Mouse (Mus musculus) lung, adult 2 months (tissue): ENCODE results near the gene Gm7029. TPM values are rescaled to one million over a fixed set of nuclear protein-coding genes. Genes with fewer than 3 reads are reported as not detected.
A peak's percentile ranks its signal among the peaks of the same experiment; 100 is the strongest.

Source experiments
- DNase-seq: peaks from one replicate; pipeline ENCODE4 v3.0.0; 2022
- H3K4me1 ChIP-seq: fragments of 200-500 bp; 2 replicates; pipeline ENCODE4 v1.6.1; 2011; ENCODE audit warnings: low read length; ENCODE audit not compliant: control insufficient read depth, insufficient read depth
- H3K4me3 ChIP-seq: fragments of 200-500 bp; replicated peaks from 2 replicates; pipeline ENCODE3; 2011; ENCODE audit warnings: low read depth, mild to moderate bottlenecking, control low read depth, low read length; ENCODE audit errors: extremely low read depth
- CTCF ChIP-seq: fragments of 200-500 bp; IDR thresholded peaks from 2 replicates; pipeline ENCODE4 v1.5.1; 2011; ENCODE audit warnings: mild to moderate bottlenecking, low read length, control low read depth; ENCODE audit not compliant: insufficient read depth
- POLR2A ChIP-seq: fragments of 200-500 bp; IDR thresholded peaks from 2 replicates; pipeline ENCODE4 v1.6.1; 2011; ENCODE audit warnings: low read depth, mild to moderate bottlenecking, control low read depth, low read length, borderline replicate concordance; ENCODE audit errors: extremely low read depth
- WGBS: fragments of 180-500 bp; shearing (Covaris S2); methylation state at CpG from one replicate; pipeline ENCODE4 v1.1.7; 2018; 5-methylcytosine and 5-hydroxymethylcytosine counted together
- polyA plus RNA-seq: library from polyadenylated mRNA; depleted of rRNA; stranded (reverse); fragments of >200 nt; gene quantifications from 2 replicates; pipeline ENCODE4 v1.2.3, GENCODE M21; 2012

The Gm7029 gene
- polyA plus RNA-seq, 1 experiment: not detected

DNA sequence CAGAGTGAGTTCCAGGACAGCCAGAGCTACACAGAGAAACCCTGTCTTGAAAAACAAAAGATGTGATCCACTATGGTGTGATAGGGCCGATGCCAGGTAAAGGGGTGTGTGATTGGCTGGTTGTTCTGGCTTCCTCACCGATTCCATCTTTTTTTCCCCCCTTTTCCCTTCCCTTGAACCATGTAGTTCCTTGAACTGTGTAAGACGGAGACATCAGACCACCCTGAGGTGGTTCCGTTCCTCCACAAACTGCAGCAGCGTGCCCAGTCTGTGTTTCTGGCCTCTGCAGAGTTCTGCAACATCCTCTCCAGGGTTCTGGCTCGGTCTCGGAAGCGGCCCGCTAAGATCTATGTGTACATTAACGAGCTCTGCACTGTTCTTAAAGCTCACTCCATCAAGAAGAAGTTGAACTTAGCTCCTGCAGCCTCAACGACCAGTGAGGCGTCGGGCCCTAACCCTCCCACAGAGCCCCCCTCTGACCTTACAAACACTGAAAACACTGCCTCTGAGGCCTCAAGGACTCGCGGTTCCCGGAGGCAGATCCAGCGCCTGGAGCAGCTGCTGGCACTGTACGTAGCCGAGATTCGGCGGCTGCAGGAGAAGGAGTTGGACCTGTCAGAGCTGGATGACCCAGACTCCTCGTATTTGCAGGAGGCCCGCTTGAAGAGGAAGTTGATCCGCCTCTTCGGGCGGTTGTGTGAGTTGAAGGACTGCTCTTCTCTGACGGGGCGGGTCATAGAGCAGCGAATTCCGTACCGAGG is 37.6 kb downstream of the Gm7029 start:
- Histone ChIP-seq H3K4me1 (peaks cover 2% of the 10 kb centered on the region), H3K4me3 (no peak overlapping the region)
- 82% methylated on average over 31 of the region's 31 CpGs for WGBS
- TF ChIP-seq POLR2A (no peak), CTCF (no peak)
- DNase-seq: no peak

DNA sequence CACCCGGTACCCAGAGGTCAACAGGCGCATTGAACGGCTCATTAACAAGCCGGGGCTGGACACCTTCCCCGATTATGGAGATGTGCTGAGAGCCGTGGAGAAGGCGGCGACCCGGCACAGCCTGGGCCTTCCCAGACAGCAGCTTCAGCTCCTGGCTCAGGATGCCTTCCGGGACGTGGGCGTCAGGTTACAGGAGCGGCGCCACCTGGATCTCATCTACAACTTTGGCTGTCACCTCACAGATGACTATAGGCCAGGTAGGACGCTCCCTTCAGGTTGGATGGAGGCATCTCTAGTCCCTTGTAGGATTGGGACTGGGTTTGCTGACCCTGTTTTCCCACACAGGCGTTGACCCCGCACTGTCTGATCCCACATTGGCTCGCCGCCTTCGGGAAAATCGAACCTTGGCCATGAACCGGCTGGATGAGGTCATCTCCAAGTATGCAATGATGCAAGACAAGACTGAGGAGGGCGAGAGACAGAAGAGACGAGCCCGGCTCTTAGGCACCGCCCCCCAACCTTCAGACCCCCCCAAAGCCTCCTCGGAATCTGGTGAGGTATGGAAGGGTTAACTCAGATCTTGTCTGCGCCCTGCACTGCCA is 38.3 kb downstream of the Gm7029 start:
- Histone ChIP-seq H3K4me3 (no peak overlapping the region), H3K4me1 (peaks cover 5% of the 10 kb centered on the region)
- WGBS: 86% methylated on average over 28 of the region's 28 CpGs
- no peak for TF ChIP-seq POLR2A
- no peak for TF ChIP-seq CTCF
- DNase-seq: no peak

DNA sequence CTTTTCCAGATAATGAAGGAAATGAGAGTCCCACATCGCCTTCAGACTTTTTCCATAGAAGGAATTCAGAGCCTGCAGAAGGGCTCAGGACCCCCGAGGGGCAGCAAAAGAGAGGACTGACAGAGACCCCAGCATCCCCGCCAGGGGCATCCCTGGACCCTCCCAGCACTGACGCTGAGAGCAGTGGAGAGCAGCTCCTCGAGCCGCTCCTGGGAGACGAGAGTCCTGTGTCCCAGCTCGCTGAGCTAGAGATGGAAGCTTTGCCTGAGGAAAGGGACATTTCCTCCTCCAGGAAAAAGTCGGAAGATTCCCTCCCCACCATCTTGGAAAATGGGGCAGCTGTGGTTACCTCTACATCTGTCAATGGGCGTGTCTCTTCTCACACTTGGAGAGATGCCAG is 39.6 kb downstream of the Gm7029 start:
- TF ChIP-seq POLR2A: no peak
- TF ChIP-seq CTCF: no peak
- Histone ChIP-seq H3K4me3 (no peak overlapping the region), H3K4me1 (peaks cover 6% of the 10 kb centered on the region)
- no peak for DNase-seq
- WGBS: 88% methylated on average over 10 of the region's 10 CpGs

DNA sequence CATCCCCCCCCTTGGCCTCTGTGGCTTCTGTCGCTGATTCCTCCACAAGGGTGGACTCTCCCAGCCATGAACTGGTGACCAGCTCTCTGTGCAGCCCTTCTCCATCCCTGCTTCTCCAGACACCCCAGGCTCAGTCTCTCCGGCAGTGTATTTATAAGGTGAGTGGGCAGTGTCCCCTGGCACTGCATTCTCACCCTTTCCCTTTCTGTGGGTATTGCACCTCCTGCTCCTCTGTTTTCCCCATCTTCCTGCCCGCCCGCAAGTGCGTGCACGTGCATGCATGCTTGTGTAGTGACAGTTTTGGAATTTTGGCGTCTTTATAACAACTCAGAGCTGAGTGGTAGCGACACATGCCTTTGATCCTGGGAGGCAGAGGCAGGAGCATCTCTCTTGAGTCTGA is 40.3 kb downstream of the Gm7029 start:
- DNase-seq: no peak
- 93% methylated on average over 8 of the region's 8 CpGs for WGBS
- TF ChIP-seq POLR2A: no peak
- no peak for TF ChIP-seq CTCF
- peaks cover 5% of the 10 kb centered on the region for H3K4me1 ChIP-seq
- H3K4me3 ChIP-seq: no peak overlapping the region

DNA sequence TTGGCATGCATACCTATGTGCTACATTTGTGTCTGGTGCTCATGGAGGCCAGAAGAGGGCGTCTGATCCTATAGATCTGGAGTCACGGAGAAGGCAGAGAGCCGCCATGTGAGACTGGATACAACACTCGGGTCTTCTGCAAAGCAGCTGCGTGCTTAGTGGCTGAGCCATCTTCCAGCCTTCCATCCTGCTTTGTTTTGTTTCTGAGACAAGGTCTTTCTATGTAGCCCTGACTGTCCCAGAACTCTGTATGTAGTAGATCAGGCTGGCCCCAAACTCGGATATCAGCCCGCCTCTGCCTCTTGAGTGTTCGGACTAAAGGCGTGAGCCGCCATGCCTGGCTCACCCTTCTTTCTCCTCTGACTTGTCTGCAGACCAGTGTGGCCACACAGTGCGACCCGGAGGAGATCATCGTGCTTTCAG is 41.3 kb downstream of the Gm7029 start:
- no peak overlapping the region for H3K4me3 ChIP-seq
- no peak for DNase-seq
- peaks cover 5% of the 10 kb centered on the region for H3K4me1 ChIP-seq
- 69% methylated on average over 13 of the region's 13 CpGs for WGBS
- TF ChIP-seq CTCF (no peak), POLR2A (no peak)

DNA sequence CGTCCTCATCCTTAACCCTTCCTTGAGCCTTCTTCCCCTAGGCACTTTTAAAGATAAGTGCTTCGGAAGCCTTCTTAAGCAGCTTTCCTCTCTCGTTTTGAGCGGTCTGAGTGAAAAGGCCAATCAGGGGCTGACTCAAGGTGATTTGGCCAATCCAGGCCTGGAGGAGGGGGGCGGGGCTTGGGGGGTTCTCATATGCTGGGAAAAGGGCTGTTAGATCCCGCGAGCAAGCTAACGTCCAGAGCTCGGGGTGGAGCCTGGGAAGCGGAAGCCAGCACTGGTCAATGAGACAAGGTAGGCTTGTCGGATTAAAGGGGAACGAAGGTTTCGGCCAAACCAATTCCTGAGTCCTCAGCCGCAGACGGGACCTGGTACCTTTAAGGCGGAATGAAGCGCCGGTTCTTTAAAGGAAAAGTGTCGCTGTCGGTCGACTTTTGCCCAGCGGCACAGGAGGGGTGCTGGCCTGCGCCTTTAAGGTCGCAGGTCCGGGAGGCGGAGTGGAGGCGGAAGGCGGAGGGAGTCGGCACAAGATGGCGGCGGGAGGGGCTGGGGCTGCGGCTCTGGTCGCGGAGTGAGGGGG is 42.1 kb downstream of the Gm7029 start, which contains the start of the genes Tapbp and Zbtb22:
Gene Tapbp, plus strand, starts transcription at position 229 of the 580 bp plus-strand sequence.
Gene Zbtb22, plus strand, starts transcription at position 234 of the 580 bp plus-strand sequence.
- no peak for TF ChIP-seq CTCF
- TF ChIP-seq POLR2A: peak; percentile 49; the same call in 1 of the 2 replicates
- DNase-seq: peak; percentile 90
- Histone ChIP-seq H3K4me3 (peak within 1 kb of the TSS; percentile 62), H3K4me1 (peaks cover 5% of the 10 kb centered on the region)
- under 1% methylated on average over 32 of the region's 34 CpGs for WGBS

DNA sequence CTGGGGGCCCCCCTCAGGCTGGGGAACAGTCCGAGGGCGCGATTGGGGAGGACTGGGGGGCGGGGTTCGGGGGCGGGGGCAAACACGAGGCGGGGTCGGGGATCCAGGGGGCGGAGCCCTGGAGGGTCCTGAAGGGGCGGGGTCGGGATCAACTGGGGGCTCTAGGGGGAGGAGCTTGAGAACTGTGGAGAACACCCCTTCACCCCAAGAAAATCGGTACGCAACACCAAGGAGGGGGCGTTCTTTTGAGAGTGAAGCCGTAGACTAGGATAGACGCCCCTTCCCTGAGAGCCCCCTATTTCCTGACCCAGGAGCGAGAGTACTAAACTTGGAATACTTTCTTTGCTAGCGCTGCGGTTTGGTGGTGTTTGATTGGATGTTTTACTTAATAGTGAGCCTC is 42.7 kb downstream of the Gm7029 start:
- H3K4me3 ChIP-seq: peak overlapping the region; percentile 62
- WGBS: 2% methylated on average over 16 of the region's 20 CpGs
- TF ChIP-seq POLR2A (no peak), CTCF (no peak)
- peak; percentile 53 for DNase-seq
- peaks cover 9% of the 10 kb centered on the region for H3K4me1 ChIP-seq

DNA sequence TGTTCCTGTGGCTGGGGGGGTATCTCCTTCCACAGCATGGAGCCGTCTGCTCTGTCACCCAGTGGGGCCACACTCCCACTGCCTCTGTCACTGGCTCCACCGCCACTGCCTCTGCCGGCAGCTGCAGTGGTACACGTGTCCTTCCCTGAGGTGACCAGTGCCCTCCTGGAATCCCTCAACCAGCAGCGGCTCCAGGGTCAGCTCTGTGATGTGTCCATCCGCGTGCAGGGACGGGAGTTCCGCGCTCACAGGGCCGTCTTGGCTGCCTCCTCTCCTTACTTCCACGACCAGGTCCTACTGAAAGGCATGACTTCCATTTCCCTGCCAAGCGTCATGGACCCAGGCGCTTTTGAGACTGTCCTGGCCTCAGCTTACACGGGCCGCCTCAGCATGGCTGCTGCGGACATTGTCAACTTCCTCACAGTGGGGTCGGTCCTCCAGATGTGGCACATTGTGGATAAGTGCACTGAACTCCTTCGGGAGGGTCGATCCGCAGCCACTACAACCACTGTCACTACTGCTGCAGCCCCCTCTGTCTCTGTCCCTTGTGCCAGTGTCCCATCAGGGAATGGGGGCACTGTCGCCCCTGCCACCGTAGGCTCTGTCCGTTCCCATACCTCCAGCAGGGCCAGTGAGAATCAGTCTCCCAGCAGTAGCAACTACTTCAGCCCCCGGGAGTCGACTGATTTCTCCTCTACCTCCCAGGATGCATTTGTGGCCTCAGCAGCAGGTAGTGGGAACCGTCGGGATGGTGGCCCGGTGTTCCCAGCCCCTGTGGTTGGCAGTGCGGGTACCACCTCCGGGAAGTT is 43.4 kb downstream of the Gm7029 start:
- no peak overlapping the region for H3K4me3 ChIP-seq
- TF ChIP-seq POLR2A (no peak), CTCF (no peak)
- 80% methylated on average over 31 of the region's 31 CpGs for WGBS
- peaks cover 12% of the 10 kb centered on the region for H3K4me1 ChIP-seq
- no peak for DNase-seq
